Mouse (Mus musculus) heart, embryonic 13.5 days (tissue): ENCODE measurements around the gene Gm10073. TPM values are rescaled to one million over a fixed set of nuclear protein-coding genes. Genes with fewer than 3 reads are reported as not detected.
"Not testable (repeated sequence)": the region's sequence is repeated elsewhere in the genome, so short reads cannot be mapped to it uniquely, and the experiment has no call there.

Experiments
- ATAC-seq: fragments of 200-750 bp; cut with Nextera tagmentation; 2 replicates; pipeline ENCODE4 v1.8.0; 2017; ENCODE audit warnings: moderate TSS enrichment; ENCODE audit not compliant: insufficient number of reproducible peaks, low FRiP score, low TSS enrichment; ENCODE audit errors: extremely low read depth
- H3K27ac ChIP-seq: fragments of 300-500 bp; sonication (generic); replicated peaks from 2 replicates; pipeline ENCODE4 v1.5.1; 2015; ENCODE audit warnings: moderate library complexity, mild to moderate bottlenecking, inconsistent platforms
- H3K27me3 ChIP-seq: fragments of 300-500 bp; sonication (generic); replicated peaks from 2 replicates; pipeline ENCODE4 v1.6.1; 2015; ENCODE audit warnings: mild to moderate bottlenecking, inconsistent platforms
- H3K36me3 ChIP-seq: fragments of 300-500 bp; sonication (generic); 2 replicates; pipeline ENCODE4 v1.6.1; 2015; ENCODE audit warnings: mild to moderate bottlenecking, inconsistent platforms
- H3K4me1 ChIP-seq: fragments of 300-500 bp; sonication (generic); 2 replicates; pipeline ENCODE4 v1.6.1; 2015; ENCODE audit warnings: inconsistent platforms
- H3K4me2 ChIP-seq: fragments of 300-500 bp; sonication (generic); 2 replicates; pipeline ENCODE4 v1.6.1; 2015; ENCODE audit warnings: inconsistent platforms, mild to moderate bottlenecking, moderate library complexity
- H3K4me3 ChIP-seq: fragments of 300-500 bp; sonication (generic); 2 replicates; pipeline ENCODE4 v1.5.1; 2015; ENCODE audit warnings: moderate library complexity, mild to moderate bottlenecking, inconsistent platforms
- H3K9ac ChIP-seq: fragments of 300-500 bp; sonication (generic); 2 replicates; pipeline ENCODE4 v1.6.1; 2015; ENCODE audit warnings: inconsistent platforms, mild to moderate bottlenecking, moderate library complexity
- H3K9me3 ChIP-seq: fragments of 300-500 bp; sonication (generic); 2 replicates; pipeline ENCODE4 v1.6.1; 2016; ENCODE audit warnings: inconsistent platforms
- WGBS: fragments of 180-500 bp; shearing (Covaris S2); methylation state at CpG from one replicate; pipeline ENCODE4 v1.1.7; 2015; ENCODE audit warnings: mixed read lengths; 5-methylcytosine and 5-hydroxymethylcytosine counted together
- polyA plus RNA-seq: library from polyadenylated mRNA; unstranded; fragments of >200 nt; fragmentation: Nextera tagmentation; extraction: Ambion mirVana; gene quantifications from 2 replicates; pipeline ENCODE4 v1.2.1, GENCODE M21; 2015

The Gm10073 gene
- polyA plus RNA-seq, 1 experiment from 2014 or later = 6.0 TPM

DNA sequence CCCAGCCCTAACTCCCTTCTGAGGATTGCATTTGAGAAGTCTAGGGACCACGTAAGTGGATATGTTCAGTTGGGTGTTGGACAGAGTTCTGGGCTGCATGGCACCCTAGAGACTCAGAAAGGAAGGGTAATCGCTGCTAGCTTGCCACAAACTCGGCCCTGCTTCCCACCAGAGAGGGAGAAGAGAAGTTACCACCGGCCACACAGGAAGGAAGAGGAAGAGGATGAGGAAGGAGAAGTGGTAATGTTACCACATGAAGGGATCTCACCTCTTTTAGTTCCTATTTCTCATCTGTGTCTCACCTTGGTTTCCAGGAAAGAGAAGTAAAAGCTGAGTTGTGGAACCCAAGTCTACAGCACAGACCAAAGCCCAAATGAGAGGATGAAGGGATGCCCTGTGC lies 1.0 kb upstream of the Gm10073 start:
- no peak overlapping the region for H3K27ac ChIP-seq
- H3K9me3 ChIP-seq = no peaks in the 10 kb centered on the region
- H3K36me3 ChIP-seq = no peaks in the 10 kb centered on the region
- no peak overlapping the region for H3K9ac ChIP-seq
- H3K4me2 ChIP-seq = no peak overlapping the region
- peaks cover 18% of the 10 kb centered on the region for H3K4me1 ChIP-seq
- H3K4me3 ChIP-seq = no peak overlapping the region
- 72% methylated on average over 4 of the region's 4 CpGs for WGBS
- 0 out of 2 replicates have a peak, but pooled peaks cover 7% of the 10 kb centered on the region for H3K27me3 ChIP-seq
- ATAC-seq = no peak

DNA sequence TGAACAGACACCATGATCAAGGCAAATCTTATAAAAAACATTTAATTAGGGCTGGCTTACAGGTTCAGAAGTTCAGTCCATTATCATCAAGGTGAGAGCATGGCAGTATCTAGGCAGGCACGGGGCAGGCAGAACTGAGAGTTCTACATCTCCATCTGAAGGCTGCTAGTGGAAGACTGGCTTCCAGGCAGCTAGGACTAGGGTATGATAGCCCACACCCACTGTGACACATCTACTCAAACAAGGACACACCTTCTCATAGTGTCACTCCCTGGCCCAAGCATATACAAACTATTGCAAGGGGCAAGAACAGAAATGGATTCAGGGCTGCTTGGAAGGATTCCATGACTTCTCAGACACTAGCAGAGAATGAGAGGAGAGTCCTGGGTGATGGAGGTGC lies 1.1 kb downstream of the Gm10073 start:
- not testable (repeated sequence) for H3K4me3 ChIP-seq, H3K27ac ChIP-seq, H3K27me3 ChIP-seq, H3K9ac ChIP-seq, ATAC-seq, H3K9me3 ChIP-seq, H3K4me2 ChIP-seq, H3K4me1 ChIP-seq, H3K36me3 ChIP-seq
- WGBS = 68% methylated on average over 1 of the region's 1 CpGs

- Histone ChIP-seq H3K4me1 (peaks cover 2% of the 10 kb centered on the region), H3K27ac (no peak overlapping the region), H3K27me3 (0 out of 2 replicates have a peak, but pooled peaks cover 7% of the 10 kb centered on the region), H3K36me3 (no peaks in the 10 kb centered on the region), H3K4me2 (no peak overlapping the region), H3K4me3 (no peak overlapping the region), H3K9ac (no peak overlapping the region), H3K9me3 (no peaks in the 10 kb centered on the region)
- 82% methylated on average over 5 of the region's 5 CpGs for WGBS
- no peak for ATAC-seq
Observed at GRCm38 (mm10) chr8:106571551-106572172, 1.6 kb downstream of the Gm10073 start.

DNA sequence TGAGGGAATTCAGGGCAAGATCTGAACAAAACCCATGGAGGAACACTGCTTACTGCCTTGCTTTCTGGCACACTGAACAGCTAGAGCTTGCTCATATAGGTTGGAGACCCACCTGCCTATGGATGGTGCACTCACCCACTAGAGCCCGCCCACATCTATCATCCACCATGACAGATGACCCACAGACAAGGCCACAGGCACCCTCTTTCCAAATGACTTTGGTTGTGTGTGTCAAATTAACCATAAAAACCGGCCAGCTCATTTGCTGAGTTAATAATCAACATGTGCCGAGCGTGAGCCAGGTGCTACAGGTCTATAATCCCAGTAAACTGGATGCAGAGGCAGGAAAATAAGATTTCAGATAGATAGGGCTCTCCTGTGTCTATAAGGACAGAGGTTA lies 2.9 kb downstream of the Gm10073 start:
- WGBS = 83% methylated on average over 4 of the region's 4 CpGs
- Histone ChIP-seq H3K9ac (no peak overlapping the region), H3K27ac (no peak overlapping the region), H3K4me1 (no peaks in the 10 kb centered on the region), H3K9me3 (no peaks in the 10 kb centered on the region), H3K4me2 (no peak overlapping the region), H3K4me3 (no peak overlapping the region), H3K36me3 (no peaks in the 10 kb centered on the region), H3K27me3 (0 out of 2 replicates have a peak, but pooled peaks cover 7% of the 10 kb centered on the region)
- no peak for ATAC-seq

- H3K27ac ChIP-seq = no peak overlapping the region
- H3K36me3 ChIP-seq = no peaks in the 10 kb centered on the region
- WGBS = 76% methylated on average over 7 of the region's 7 CpGs
- ATAC-seq = no peak
- H3K4me1 ChIP-seq = no peaks in the 10 kb centered on the region
- H3K27me3 ChIP-seq = 0 out of 2 replicates have a peak, but pooled peaks cover 7% of the 10 kb centered on the region
- no peaks in the 10 kb centered on the region for H3K9me3 ChIP-seq
- no peak overlapping the region for H3K9ac ChIP-seq
- H3K4me2 ChIP-seq = no peak overlapping the region
- no peak overlapping the region for H3K4me3 ChIP-seq
Observed at GRCm38 (mm10) chr8:106569006-106569405, 4.3 kb downstream of the Gm10073 start.

- WGBS = 74% methylated on average over 3 of the region's 3 CpGs
- no peak overlapping the region for H3K9ac ChIP-seq
- H3K27ac ChIP-seq = no peak overlapping the region
Observed at GRCm38 (mm10) chr8:106563691-106564182, 9.5 kb downstream of the Gm10073 start.

GRCm38 (mm10) chr8:106561097-106561865 lies 12.0 kb downstream of the Gm10073 start:
- ATAC-seq = peak; percentile 37; the same call in 1 of the 2 replicates
- WGBS = 26% methylated on average over 21 of the region's 21 CpGs
- H3K9me3 ChIP-seq = 0 out of 2 replicates have a peak, but pooled peaks cover 4% of the 10 kb centered on the region
- H3K4me1 ChIP-seq = peaks cover 9% of the 10 kb centered on the region
- H3K27me3 ChIP-seq = no peaks in the 10 kb centered on the region
- H3K9ac ChIP-seq = no peak overlapping the region
- H3K4me3 ChIP-seq = no peak overlapping the region
- H3K27ac ChIP-seq = no peak overlapping the region
- peaks cover 20% of the 10 kb centered on the region for H3K36me3 ChIP-seq
- H3K4me2 ChIP-seq = peak overlapping the region; percentile 43

More at GRCm38 (mm10) chr8:106563691-106564182, 9.5 kb downstream of the Gm10073 start:
- Histone ChIP-seq H3K4me2 (no peak overlapping the region), H3K9me3 (no peaks in the 10 kb centered on the region), H3K36me3 (no peaks in the 10 kb centered on the region), H3K27me3 (no peaks in the 10 kb centered on the region), H3K4me1 (peaks cover 9% of the 10 kb centered on the region), H3K4me3 (no peak overlapping the region)
- no peak for ATAC-seq

DNA sequence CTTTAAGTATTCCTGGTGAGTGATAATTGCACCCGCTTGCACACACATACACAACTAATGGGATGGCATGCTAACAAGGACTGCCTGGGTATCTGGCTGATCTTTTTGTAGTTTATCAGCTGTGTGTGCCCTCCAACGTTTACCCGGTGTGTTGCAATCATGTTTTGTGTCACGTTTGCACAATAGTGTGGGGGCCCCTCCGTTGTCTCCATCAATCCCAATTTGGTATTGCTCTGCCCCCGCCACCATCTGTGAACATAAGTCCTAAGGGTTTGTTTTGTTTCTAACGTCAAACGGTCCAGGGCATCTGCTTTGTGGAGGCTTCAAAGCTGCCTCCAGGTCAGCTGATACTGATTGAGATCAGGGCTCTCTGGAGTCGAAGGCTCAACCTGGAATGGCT lies 13.4 kb downstream of the Gm10073 start:
- Histone ChIP-seq H3K4me2 (no peak overlapping the region), H3K4me3 (no peak overlapping the region), H3K4me1 (peaks cover 9% of the 10 kb centered on the region), H3K9me3 (0 out of 2 replicates have a peak, but pooled peaks cover 4% of the 10 kb centered on the region), H3K27me3 (no peaks in the 10 kb centered on the region), H3K9ac (no peak overlapping the region), H3K27ac (no peak overlapping the region), H3K36me3 (peaks cover 34% of the 10 kb centered on the region)
- 47% methylated on average over 9 of the region's 9 CpGs for WGBS
- ATAC-seq = no peak

- peaks cover 4% of the 10 kb centered on the region for H3K4me1 ChIP-seq
- H3K36me3 ChIP-seq = peaks cover 71% of the 10 kb centered on the region
- H3K27me3 ChIP-seq = no peaks in the 10 kb centered on the region
- H3K9ac ChIP-seq = no peak overlapping the region
- H3K9me3 ChIP-seq = peaks cover 8% of the 10 kb centered on the region; the same call in 1 of the 2 replicates
- no peak for ATAC-seq
- H3K4me3 ChIP-seq = no peak overlapping the region
- no peak overlapping the region for H3K27ac ChIP-seq
- H3K4me2 ChIP-seq = no peak overlapping the region
- WGBS = 74% methylated on average over 6 of the region's 7 CpGs
Observed at GRCm38 (mm10) chr8:106556068-106556645, 17.1 kb downstream of the Gm10073 start.

GRCm38 (mm10) chr8:106554011-106554410 lies 19.2 kb downstream of the Gm10073 start:
- H3K36me3 ChIP-seq = peaks cover 90% of the 10 kb centered on the region
- ATAC-seq = no peak
- 94% methylated on average over 5 of the region's 5 CpGs for WGBS
- H3K27me3 ChIP-seq = no peaks in the 10 kb centered on the region
- no peaks in the 10 kb centered on the region for H3K4me1 ChIP-seq
- H3K9ac ChIP-seq = no peak overlapping the region
- H3K4me3 ChIP-seq = no peak overlapping the region
- H3K4me2 ChIP-seq = no peak overlapping the region
- H3K9me3 ChIP-seq = peaks cover 8% of the 10 kb centered on the region; the same call in 1 of the 2 replicates
- H3K27ac ChIP-seq = no peak overlapping the region

- no peak overlapping the region for H3K4me2 ChIP-seq
- 85% methylated on average over 1 of the region's 1 CpGs for WGBS
- H3K9ac ChIP-seq = no peak overlapping the region
- H3K9me3 ChIP-seq = peaks cover 4% of the 10 kb centered on the region; the same call in 1 of the 2 replicates
- H3K27ac ChIP-seq = no peak overlapping the region
- no peak overlapping the region for H3K4me3 ChIP-seq
- no peaks in the 10 kb centered on the region for H3K27me3 ChIP-seq
- no peak for ATAC-seq
- no peaks in the 10 kb centered on the region for H3K4me1 ChIP-seq
- peaks cover 93% of the 10 kb centered on the region for H3K36me3 ChIP-seq
Observed at GRCm38 (mm10) chr8:106550906-106551305, 22.4 kb downstream of the Gm10073 start.
